Mouse (Mus musculus) bone marrow macrophage, adult 2 months (primary cell): Measurements from ENCODE around the gene Gm10320. TPM values are rescaled to one million over a fixed set of nuclear protein-coding genes. Genes with fewer than 3 reads are reported as not detected.

ENCODE experiments used
- H3K27ac ChIP-seq: 2 replicates; pipeline ENCODE4 v1.5.1; 2012; ENCODE audit warnings: low read depth, low read length; ENCODE audit not compliant: insufficient read depth
- H3K4me1 ChIP-seq: 2 replicates; pipeline ENCODE4 v1.6.1; 2012; ENCODE audit warnings: low read length; ENCODE audit not compliant: control insufficient read depth, insufficient read depth
- H3K4me3 ChIP-seq: 2 replicates; pipeline ENCODE4 v1.5.1; 2012; ENCODE audit warnings: mild to moderate bottlenecking, low read length, moderate library complexity; ENCODE audit not compliant: insufficient read depth
- CTCF ChIP-seq: IDR thresholded peaks from 2 replicates; pipeline ENCODE4 v1.5.1; 2012; ENCODE audit warnings: low read depth, mild to moderate bottlenecking, low read length, moderate library complexity
- POLR2A ChIP-seq: IDR thresholded peaks from 2 replicates; pipeline ENCODE4 v1.6.1; 2012; ENCODE audit warnings: mild to moderate bottlenecking, low read depth, low read length, borderline replicate concordance
- polyA plus RNA-seq: library from polyadenylated mRNA; stranded (reverse); fragments of >200 nt; gene quantifications from 2 replicates; pipeline ENCODE4 v1.2.4, GENCODE M21; 2012; ENCODE audit not compliant: missing spikeins, insufficient read depth, insufficient read length

Gene Gm10320
- polyA plus RNA-seq, 1 experiment: 7.6 TPM

DNA sequence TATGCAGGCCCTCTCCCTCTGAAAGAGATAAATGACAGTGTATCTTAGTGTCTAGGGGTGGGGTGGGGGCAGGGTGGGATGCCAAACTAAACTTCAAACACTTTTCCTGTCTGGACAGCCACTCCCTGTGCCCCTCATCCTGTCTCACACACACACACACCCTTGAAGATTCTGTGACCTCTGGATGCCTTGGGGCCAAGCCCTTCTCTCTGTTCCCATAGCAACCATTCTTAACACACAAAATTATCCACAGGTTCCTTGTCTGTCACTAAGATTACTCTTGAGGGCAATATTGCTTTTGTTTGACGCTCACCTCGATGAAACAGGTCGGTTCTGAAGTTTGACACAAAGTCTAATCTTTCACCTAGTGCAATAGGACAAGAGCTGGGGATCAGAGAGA, 39.5 kb upstream of the Gm10320 start:
- no peaks in the 10 kb centered on the region for H3K4me1 ChIP-seq
- TF ChIP-seq CTCF (no peak), POLR2A (no peak)

GRCm38 (mm10) chr13:98523719-98524316, 32.0 kb upstream of the Gm10320 start:
- H3K4me3 ChIP-seq: no peak overlapping the region
- H3K27ac ChIP-seq: no peak overlapping the region
- TF ChIP-seq POLR2A (no peak), CTCF (no peak)
- no peaks in the 10 kb centered on the region for H3K4me1 ChIP-seq

More for the DNA sequence above, 39.5 kb upstream of the Gm10320 start:
- no peak overlapping the region for H3K27ac ChIP-seq
- H3K4me3 ChIP-seq: no peak overlapping the region

GRCm38 (mm10) chr13:98518341-98518740, 26.5 kb upstream of the Gm10320 start:
- H3K4me1 ChIP-seq: no peaks in the 10 kb centered on the region
- peak overlapping the region; percentile 24; the same call in 1 of the 2 replicates for H3K4me3 ChIP-seq
- no peak for TF ChIP-seq POLR2A
- no peak for TF ChIP-seq CTCF
- no peak overlapping the region for H3K27ac ChIP-seq

DNA sequence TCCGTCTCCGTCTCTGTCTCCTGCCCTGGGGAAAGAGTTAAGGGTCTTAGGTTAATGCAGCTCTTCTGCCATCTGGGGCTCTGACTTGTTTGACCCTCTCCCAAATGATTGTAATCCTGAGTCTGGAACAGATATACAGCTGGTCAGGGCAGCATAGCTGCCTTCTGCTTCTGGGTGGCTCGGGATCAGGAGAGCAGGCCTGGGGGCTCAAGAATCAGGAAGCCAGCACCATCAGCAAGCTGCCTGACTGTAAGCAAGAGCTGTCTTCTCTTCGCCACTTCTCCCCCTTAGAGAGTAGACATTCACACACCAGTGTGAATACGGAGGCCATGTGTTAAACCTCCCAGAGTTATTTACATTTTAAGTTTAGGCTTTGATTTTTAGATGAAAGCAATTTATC, 25.9 kb upstream of the Gm10320 start:
- no peak overlapping the region for H3K4me3 ChIP-seq
- TF ChIP-seq CTCF (no peak), POLR2A (no peak)
- no peaks in the 10 kb centered on the region for H3K4me1 ChIP-seq
- H3K27ac ChIP-seq: no peak overlapping the region

DNA sequence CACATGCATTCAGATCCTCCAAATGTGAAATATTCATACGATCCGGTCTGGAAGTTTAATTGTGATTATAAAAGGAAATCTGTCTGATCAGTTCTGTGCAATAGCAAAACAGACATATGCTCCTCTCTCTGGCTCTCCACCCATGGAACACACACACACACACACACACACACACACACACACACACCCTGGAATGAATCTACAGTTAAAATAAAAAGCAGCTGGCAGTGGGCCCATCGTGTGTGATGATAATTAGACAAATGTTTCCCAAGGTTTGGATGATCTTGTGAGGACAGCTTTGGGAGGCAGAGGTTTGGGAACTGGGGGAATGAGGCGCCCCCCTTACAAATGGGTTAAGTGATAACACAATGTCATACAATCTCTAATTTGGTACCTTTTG, 25.2 kb upstream of the Gm10320 start:
- Histone ChIP-seq H3K4me3 (no peak overlapping the region), H3K27ac (no peak overlapping the region), H3K4me1 (no peaks in the 10 kb centered on the region)
- TF ChIP-seq POLR2A (no peak), CTCF (no peak)

DNA sequence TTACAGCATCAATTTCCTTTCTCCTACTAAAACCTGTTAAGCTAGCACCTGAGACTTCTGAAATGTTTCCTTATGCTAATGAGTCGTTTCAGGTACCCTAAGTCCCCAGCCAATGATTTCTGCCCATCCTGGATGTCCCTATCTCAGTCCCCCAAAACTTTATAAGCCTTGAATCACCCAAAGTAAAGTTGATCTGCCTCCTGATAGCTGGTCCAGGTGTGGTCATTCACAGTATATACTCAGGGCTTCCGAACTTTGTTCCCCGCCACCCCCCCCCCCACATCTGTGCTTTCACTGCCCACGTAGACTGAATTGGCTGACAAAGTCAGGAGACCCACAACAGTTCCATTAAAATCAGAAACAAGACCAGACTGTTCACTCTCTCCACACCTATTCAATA, 20.3 kb upstream of the Gm10320 start:
- H3K4me1 ChIP-seq: no peaks in the 10 kb centered on the region
- TF ChIP-seq POLR2A (no peak), CTCF (no peak)
- H3K4me3 ChIP-seq: no peak overlapping the region
- H3K27ac ChIP-seq: no peak overlapping the region

DNA sequence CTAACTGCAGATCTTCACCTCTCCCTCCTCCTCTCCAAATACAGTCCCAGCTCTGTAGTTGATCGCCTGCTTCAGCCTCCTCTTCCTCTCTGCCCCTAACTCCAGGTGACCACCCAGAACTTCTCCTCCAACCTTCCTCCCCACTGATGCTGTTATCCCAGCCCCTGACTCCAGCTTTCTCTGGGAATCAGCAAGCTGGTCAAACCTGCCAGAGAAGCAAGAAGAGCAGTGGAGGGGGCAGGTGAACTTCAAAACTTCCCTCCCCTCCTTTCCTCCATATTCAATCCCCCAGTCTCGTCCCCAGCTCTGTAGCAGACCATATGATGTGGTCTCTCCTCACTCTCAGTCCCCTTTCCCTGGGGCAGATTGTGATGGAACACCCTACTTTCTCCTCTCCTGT, 15.9 kb upstream of the Gm10320 start:
- TF ChIP-seq POLR2A: no peak
- TF ChIP-seq CTCF: no peak
- no peak overlapping the region for H3K4me3 ChIP-seq
- H3K27ac ChIP-seq: no peak overlapping the region
- no peaks in the 10 kb centered on the region for H3K4me1 ChIP-seq

DNA sequence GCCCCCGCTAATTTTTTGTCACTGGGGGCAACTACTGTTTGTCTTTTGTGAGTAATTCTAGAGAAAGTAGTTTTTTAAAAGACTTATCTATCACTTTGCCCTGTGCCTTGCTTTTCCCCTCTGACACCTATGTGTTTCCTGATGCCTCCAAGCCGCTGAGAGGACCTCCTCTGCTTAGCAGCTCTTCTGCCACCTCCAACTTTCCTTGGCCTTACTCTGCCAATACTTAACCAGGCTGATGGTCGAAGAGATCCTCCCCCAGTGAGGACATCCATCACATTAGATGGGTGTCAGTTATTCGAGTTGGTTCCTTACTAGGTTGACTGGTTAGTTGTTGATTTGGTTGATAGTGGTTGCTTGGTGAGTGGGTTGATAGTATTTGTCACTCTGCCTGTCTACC, 14.7 kb upstream of the Gm10320 start:
- TF ChIP-seq CTCF (no peak), POLR2A (no peak)
- no peaks in the 10 kb centered on the region for H3K4me1 ChIP-seq
- H3K4me3 ChIP-seq: no peak overlapping the region
- no peak overlapping the region for H3K27ac ChIP-seq

DNA sequence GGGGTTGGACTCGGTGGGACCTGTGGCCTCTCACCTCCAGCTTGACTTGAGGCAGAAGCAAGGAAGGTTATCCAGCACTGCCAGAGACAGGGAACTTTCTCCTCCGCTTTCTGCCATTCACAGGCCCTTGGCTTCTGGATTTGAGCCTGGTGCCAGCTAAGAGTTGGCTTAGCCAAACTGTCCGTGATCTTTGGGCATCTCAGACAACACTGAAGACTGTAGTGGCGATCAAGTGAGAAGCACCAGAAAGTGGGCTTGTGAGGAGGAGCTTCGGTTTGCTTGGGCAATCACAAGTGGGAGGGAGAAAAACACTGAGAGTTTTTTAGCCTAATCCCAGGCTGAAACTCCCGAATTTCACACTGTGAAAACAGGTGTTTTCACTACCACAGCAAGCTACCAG, 14.2 kb upstream of the Gm10320 start:
- Histone ChIP-seq H3K4me3 (no peak overlapping the region), H3K27ac (no peak overlapping the region), H3K4me1 (no peaks in the 10 kb centered on the region)
- TF ChIP-seq CTCF: no peak
- no peak for TF ChIP-seq POLR2A

DNA sequence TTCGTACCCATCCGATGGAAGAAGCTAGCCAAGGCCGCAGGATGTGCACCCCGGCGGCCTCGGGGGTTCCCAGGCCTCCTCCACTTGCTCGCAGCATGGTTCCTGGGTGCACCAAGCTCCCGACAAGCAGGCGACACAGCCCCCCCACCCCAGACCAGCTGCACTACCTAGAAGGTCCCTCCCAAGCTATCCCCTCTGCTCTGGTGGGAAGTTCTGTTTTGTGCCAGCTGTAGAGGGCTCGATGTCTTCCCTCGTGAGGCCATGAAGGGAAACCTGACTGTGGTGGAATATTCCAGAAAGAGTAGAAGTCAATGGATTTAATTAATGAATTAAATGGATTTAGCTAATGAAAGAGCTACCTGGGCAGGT, 13.7 kb upstream of the Gm10320 start:
- H3K4me3 ChIP-seq: no peak overlapping the region
- no peak overlapping the region for H3K27ac ChIP-seq
- no peaks in the 10 kb centered on the region for H3K4me1 ChIP-seq
- no peak for TF ChIP-seq CTCF
- no peak for TF ChIP-seq POLR2A

DNA sequence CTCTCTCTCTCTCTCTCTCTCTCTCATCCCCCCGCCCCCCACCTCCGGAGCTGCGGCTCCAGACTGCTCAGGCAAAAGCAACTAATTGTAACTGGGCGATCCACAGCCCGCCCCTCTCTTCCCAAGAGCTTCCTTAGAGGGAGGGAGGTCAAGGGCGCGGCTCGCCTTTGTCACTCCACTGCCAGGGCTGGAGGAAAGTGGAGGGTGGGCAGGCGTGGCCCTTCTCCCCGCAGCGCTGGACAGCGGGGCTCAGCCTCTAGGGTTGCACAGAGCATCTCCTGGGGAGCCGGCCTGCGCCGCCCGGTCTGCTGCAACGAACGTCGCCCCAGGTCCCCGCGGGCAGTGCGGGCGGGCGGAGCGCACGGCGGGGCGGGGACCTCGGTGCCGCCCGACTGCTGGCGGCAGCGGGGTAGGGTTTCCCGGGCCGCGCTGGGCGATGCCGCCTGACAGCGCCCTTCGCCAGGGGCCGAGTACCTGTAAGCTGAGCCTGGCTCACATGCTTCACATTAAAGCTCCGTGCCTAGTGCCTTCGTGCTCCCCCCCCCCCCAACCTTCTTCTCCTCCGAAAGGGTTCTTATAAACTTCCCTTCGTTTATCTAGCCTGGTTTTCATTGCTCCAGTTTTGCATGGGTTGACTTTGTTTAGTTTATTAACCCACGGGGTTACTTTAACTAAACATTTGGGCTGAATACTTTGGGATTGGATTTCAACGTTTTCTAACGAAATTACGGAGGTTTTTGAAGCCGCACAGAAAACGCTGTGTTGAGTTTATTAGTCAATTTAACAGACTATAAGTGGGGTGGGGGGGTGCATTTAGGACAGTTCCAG, 13.1 kb upstream of the Gm10320 start:
- Histone ChIP-seq H3K27ac (no peak overlapping the region), H3K4me3 (no peak overlapping the region), H3K4me1 (no peaks in the 10 kb centered on the region)
- TF ChIP-seq CTCF (no peak), POLR2A (no peak)
